Mouse (Mus musculus): Measurements from ENCODE around the gene Tpmt.

DNA sequence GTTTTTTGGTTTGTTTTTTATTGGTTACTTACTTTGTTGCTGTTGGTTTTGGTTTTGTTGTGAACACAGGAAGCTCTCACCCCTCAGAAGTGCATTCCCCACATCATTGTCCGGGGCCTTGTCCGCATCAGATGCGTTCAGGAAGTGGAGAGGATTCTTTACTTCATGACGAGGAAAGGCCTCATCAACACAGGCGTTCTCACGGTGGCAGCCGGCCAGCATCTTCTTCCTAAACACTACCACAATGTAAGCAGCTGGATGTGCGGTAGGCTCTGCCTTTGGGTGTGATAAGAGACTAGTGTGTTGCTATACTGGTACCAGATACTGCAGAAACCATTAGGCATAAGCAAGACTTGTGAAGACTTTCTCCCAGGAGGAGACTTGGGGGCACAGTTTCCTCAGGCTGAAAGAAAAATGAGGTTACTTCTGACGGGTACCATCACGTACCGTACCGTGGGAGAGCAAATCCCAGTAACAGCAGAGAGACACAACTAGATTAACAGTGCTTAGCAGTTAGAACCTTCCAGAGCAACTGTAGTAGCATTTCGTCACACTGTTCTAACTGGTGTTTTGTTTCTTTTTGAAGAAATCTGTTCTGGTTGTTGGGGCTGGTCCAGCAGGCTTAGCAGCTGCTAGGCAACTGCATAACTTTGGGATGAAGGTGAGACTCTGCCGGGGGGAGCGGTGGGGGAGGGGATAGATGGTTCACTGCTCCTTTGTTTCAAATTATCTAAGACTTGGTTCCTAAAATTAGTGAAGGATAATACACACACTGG lies 19.6 kb upstream of the Tpmt start:
- TF ChIP-seq CTCF (IDR thresholded peaks at IDR 0.05; ENCODE audit: borderline replicate concordance, insufficient read depth, low read length) = no peak
- TF ChIP-seq POLR2A (IDR thresholded peaks at IDR 0.05; ENCODE audit: low read depth, low read length) = no peak
